Mouse (Mus musculus): ENCODE results near the gene Hectd2.

The Hectd2 gene

GRCm38 (mm10) chr19:36554046-36554784 lies at the start of gene Hectd2:
Gene Hectd2, plus strand, starts transcription at chr19:36554639.
- DNase-seq (ENCODE audit: low spot score), result peak; percentile 40

GRCm38 (mm10) chr19:36504716-36505115 lies 49.7 kb upstream of the Hectd2 start:
- no peak for DNase-seq (ENCODE audit: low spot score)

GRCm38 (mm10) chr19:36511305-36511704 lies 43.1 kb upstream of the Hectd2 start:
- no peak for DNase-seq (ENCODE audit: low spot score)

GRCm38 (mm10) chr19:36518461-36518860 lies 36.0 kb upstream of the Hectd2 start:
- DNase-seq (ENCODE audit: low spot score), result no peak

- DNase-seq (ENCODE audit: low spot score), result no peak
These were observed 32.9 kb upstream of the Hectd2 start for GRCm38 (mm10) chr19:36521568-36521967.

- peak; percentile 40 for DNase-seq (ENCODE audit: low spot score)
These were observed 31.8 kb upstream of the Hectd2 start for GRCm38 (mm10) chr19:36522558-36523195.

GRCm38 (mm10) chr19:36525071-36525470 lies 29.4 kb upstream of the Hectd2 start:
- DNase-seq (ENCODE audit: low spot score), result no peak

- peak; percentile 28 for DNase-seq (ENCODE audit: low spot score)
These were observed 21.4 kb upstream of the Hectd2 start for GRCm38 (mm10) chr19:36533082-36533481.

GRCm38 (mm10) chr19:36534011-36534765 lies 20.3 kb upstream of the Hectd2 start:
- DNase-seq (ENCODE audit: low spot score), result peak; percentile 49

- no peak for DNase-seq (ENCODE audit: low spot score)
These were observed 19.7 kb upstream of the Hectd2 start for GRCm38 (mm10) chr19:36534766-36535140.

GRCm38 (mm10) chr19:36535186-36535585 lies 19.3 kb upstream of the Hectd2 start:
- no peak for DNase-seq (ENCODE audit: low spot score)

GRCm38 (mm10) chr19:36535878-36536277 lies 18.6 kb upstream of the Hectd2 start:
- no peak for DNase-seq (ENCODE audit: low spot score)

- no peak for DNase-seq (ENCODE audit: low spot score)
These were observed 17.5 kb upstream of the Hectd2 start for GRCm38 (mm10) chr19:36536929-36537328.

GRCm38 (mm10) chr19:36538528-36538927 lies 15.9 kb upstream of the Hectd2 start:
- peak; percentile 51 for DNase-seq (ENCODE audit: low spot score)

GRCm38 (mm10) chr19:36539311-36539710 lies 15.1 kb upstream of the Hectd2 start:
- DNase-seq (ENCODE audit: low spot score), result no peak

- DNase-seq (ENCODE audit: low spot score), result no peak
These were observed 14.3 kb upstream of the Hectd2 start for GRCm38 (mm10) chr19:36540012-36540606.

- no peak for DNase-seq (ENCODE audit: low spot score)
These were observed 13.7 kb upstream of the Hectd2 start for GRCm38 (mm10) chr19:36540776-36541175.

GRCm38 (mm10) chr19:36553561-36554045 lies 836 bp upstream of the Hectd2 start:
- DNase-seq (ENCODE audit: low spot score), result no peak

- DNase-seq (ENCODE audit: low spot score), result peak; percentile 12
These were observed 551 bp downstream of the Hectd2 start for GRCm38 (mm10) chr19:36554785-36555595.

GRCm38 (mm10) chr19:36559331-36559730 lies 4.9 kb downstream of the Hectd2 start:
- no peak for DNase-seq (ENCODE audit: low spot score)

- no peak for DNase-seq (ENCODE audit: low spot score)
These were observed 5.7 kb downstream of the Hectd2 start for GRCm38 (mm10) chr19:36560160-36560559.

Data from T-cell, adult 2 months (primary cell).